Mouse (Mus musculus) testis, adult 2 months (tissue): Measurements from ENCODE around the gene Agpat4. TPM values are rescaled to one million over a fixed set of nuclear protein-coding genes. Genes with fewer than 3 reads are reported as not detected.

Experiments used
- H3K27ac ChIP-seq: fragments of 200-500 bp; 2 replicates; pipeline ENCODE4 v1.5.1; 2012; ENCODE audit warnings: low read depth, low read length; ENCODE audit not compliant: control insufficient read depth, insufficient read depth
- H3K27me3 ChIP-seq: fragments of 200-500 bp; 2 replicates; pipeline ENCODE4 v1.6.1; 2012; ENCODE audit warnings: mild to moderate bottlenecking, low read length, moderate library complexity; ENCODE audit not compliant: control insufficient read depth, insufficient read depth
- H3K36me3 ChIP-seq: fragments of 200-500 bp; 2 replicates; pipeline ENCODE4 v1.6.1; 2012; ENCODE audit warnings: mild to moderate bottlenecking, low read length; ENCODE audit not compliant: control insufficient read depth, insufficient read depth
- H3K4me1 ChIP-seq: fragments of 200-500 bp; 2 replicates; pipeline ENCODE4 v1.6.1; 2012; ENCODE audit warnings: low read length; ENCODE audit not compliant: control insufficient read depth, insufficient read depth
- H3K4me3 ChIP-seq: fragments of 200-500 bp; 2 replicates; pipeline ENCODE4 v1.5.1; 2012; ENCODE audit warnings: low read depth, mild to moderate bottlenecking, low read length, moderate library complexity, mixed read lengths; ENCODE audit not compliant: control insufficient read depth
- CTCF ChIP-seq: fragments of 200-500 bp; IDR thresholded peaks from 2 replicates; pipeline ENCODE4 v1.5.1; 2012; ENCODE audit warnings: low read depth, mild to moderate bottlenecking, inconsistent platforms, low read length, moderate library complexity; ENCODE audit not compliant: control insufficient read depth, insufficient read depth, insufficient replicate concordance
- POLR2A ChIP-seq: fragments of 200-500 bp; IDR thresholded peaks from 2 replicates; pipeline ENCODE4 v1.6.1; 2012; ENCODE audit warnings: low read depth, mild to moderate bottlenecking, inconsistent platforms, low read length, moderate library complexity; ENCODE audit not compliant: control insufficient read depth
- polyA plus RNA-seq: library from polyadenylated mRNA; depleted of rRNA; stranded (reverse); fragments of >200 nt; gene quantifications from 2 replicates; pipeline ENCODE4 v1.2.3, GENCODE M21; 2012

The Agpat4 gene
- polyA plus RNA-seq, 1 experiment, result 18.4 TPM

- H3K4me1 ChIP-seq, result no peaks in the 10 kb centered on the region
- TF ChIP-seq POLR2A (no peak), CTCF (no peak)
- H3K4me3 ChIP-seq, result no peak overlapping the region
- no peak overlapping the region for H3K27ac ChIP-seq
- H3K27me3 ChIP-seq, result no peaks in the 10 kb centered on the region
- no peaks in the 10 kb centered on the region for H3K36me3 ChIP-seq
Observed at GRCm38 (mm10) chr17:12195137-12195536, 76.6 kb downstream of the Agpat4 start.

- no peaks in the 10 kb centered on the region for H3K27me3 ChIP-seq
- no peaks in the 10 kb centered on the region for H3K4me1 ChIP-seq
- H3K4me3 ChIP-seq, result no peak overlapping the region
- H3K27ac ChIP-seq, result no peak overlapping the region
- TF ChIP-seq CTCF, result no peak
- no peak for TF ChIP-seq POLR2A
- H3K36me3 ChIP-seq, result no peaks in the 10 kb centered on the region
Observed at GRCm38 (mm10) chr17:12195604-12196003, 77.1 kb downstream of the Agpat4 start.

GRCm38 (mm10) chr17:12199933-12200332 is 81.4 kb downstream of the Agpat4 start:
- no peaks in the 10 kb centered on the region for H3K36me3 ChIP-seq
- no peaks in the 10 kb centered on the region for H3K4me1 ChIP-seq
- H3K4me3 ChIP-seq, result no peak overlapping the region

GRCm38 (mm10) chr17:12201086-12201485 is 82.6 kb downstream of the Agpat4 start:
- H3K4me3 ChIP-seq, result no peak overlapping the region
- no peaks in the 10 kb centered on the region for H3K4me1 ChIP-seq
- H3K36me3 ChIP-seq, result no peaks in the 10 kb centered on the region
- TF ChIP-seq POLR2A, result no peak
- TF ChIP-seq CTCF, result no peak
- no peak overlapping the region for H3K27ac ChIP-seq
- H3K27me3 ChIP-seq, result no peaks in the 10 kb centered on the region

More at GRCm38 (mm10) chr17:12199933-12200332, 81.4 kb downstream of the Agpat4 start:
- Histone ChIP-seq H3K27ac (no peak overlapping the region), H3K27me3 (no peaks in the 10 kb centered on the region)
- no peak for TF ChIP-seq POLR2A
- TF ChIP-seq CTCF, result no peak

GRCm38 (mm10) chr17:12203414-12203897 is 85.0 kb downstream of the Agpat4 start:
- H3K4me3 ChIP-seq, result no peak overlapping the region
- TF ChIP-seq POLR2A (no peak), CTCF (no peak)
- no peak overlapping the region for H3K27ac ChIP-seq
- H3K4me1 ChIP-seq, result no peaks in the 10 kb centered on the region
- no peaks in the 10 kb centered on the region for H3K27me3 ChIP-seq
- no peaks in the 10 kb centered on the region for H3K36me3 ChIP-seq

GRCm38 (mm10) chr17:12204246-12204645 is 85.7 kb downstream of the Agpat4 start:
- Histone ChIP-seq H3K36me3 (no peaks in the 10 kb centered on the region), H3K4me1 (no peaks in the 10 kb centered on the region), H3K27me3 (no peaks in the 10 kb centered on the region), H3K4me3 (no peak overlapping the region), H3K27ac (no peak overlapping the region)
- TF ChIP-seq CTCF, result no peak
- no peak for TF ChIP-seq POLR2A

GRCm38 (mm10) chr17:12204689-12205014 is 86.1 kb downstream of the Agpat4 start:
- TF ChIP-seq CTCF (no peak), POLR2A (no peak)
- no peaks in the 10 kb centered on the region for H3K36me3 ChIP-seq

GRCm38 (mm10) chr17:12205015-12205693 is 86.7 kb downstream of the Agpat4 start:
- TF ChIP-seq POLR2A (no peak), CTCF (no peak)
- no peaks in the 10 kb centered on the region for H3K4me1 ChIP-seq
- no peaks in the 10 kb centered on the region for H3K36me3 ChIP-seq
- no peak overlapping the region for H3K27ac ChIP-seq
- no peaks in the 10 kb centered on the region for H3K27me3 ChIP-seq
- H3K4me3 ChIP-seq, result no peak overlapping the region

More at GRCm38 (mm10) chr17:12204689-12205014, 86.1 kb downstream of the Agpat4 start:
- Histone ChIP-seq H3K27me3 (no peaks in the 10 kb centered on the region), H3K27ac (no peak overlapping the region), H3K4me1 (no peaks in the 10 kb centered on the region), H3K4me3 (no peak overlapping the region)
